Mouse (Mus musculus) embryonic fibroblast, embryonic 13.5 days (primary cell): Measurements from ENCODE around the gene Taf8.

Experiments used
- CTCF ChIP-seq: IDR thresholded peaks from 2 replicates; pipeline ENCODE4 v1.5.1; 2011; ENCODE audit warnings: mild to moderate bottlenecking, control low read depth, low read length, moderate library complexity, borderline replicate concordance; ENCODE audit not compliant: insufficient read depth
- POLR2A ChIP-seq: IDR thresholded peaks from 2 replicates; pipeline ENCODE4 v1.6.1; 2011; ENCODE audit warnings: low read depth, mild to moderate bottlenecking, control low read depth, low read length, moderate library complexity

- TF ChIP-seq POLR2A (peak; percentile 80), CTCF (no peak)
Observed at GRCm38 (mm10) chr17:47501946-47502706, at the start of gene Taf8.
